Mouse (Mus musculus): ENCODE measurements around the gene Ephx3.

GRCm38 (mm10) chr17:32233174-32233573 is 43.8 kb upstream of the Ephx3 start:
- TF ChIP-seq ELF1 (IDR thresholded peaks at IDR 0.05; ENCODE audit: low read depth, low read length) (no peak), USF2 (IDR thresholded peaks at IDR 0.05; ENCODE audit: borderline replicate concordance in 1 of 2, insufficient read depth in 1 of 2, low read depth in 1 of 2, low read length in 2 of 2) (no peak), GATA1 (IDR thresholded peaks at IDR 0.05; ENCODE audit: low read depth, low read length) (no peak), POLR2A (IDR thresholded peaks at IDR 0.05; ENCODE audit: control insufficient read depth in 1 of 2, insufficient read depth in 1 of 2, low read depth in 1 of 2, low read length in 2 of 2, poor library complexity in 1 of 2) (no peak), TCF12 (IDR thresholded peaks at IDR 0.05; ENCODE audit: low read depth, low read length) (no peak), ZKSCAN1 (IDR thresholded peaks at IDR 0.05; ENCODE audit: low read depth, low read length) (no peak), ZC3H11A (IDR thresholded peaks at IDR 0.05; ENCODE audit: low read depth, low read length) (no peak), CTCF (IDR thresholded peaks at IDR 0.05 in 2 of 3, conservative IDR thresholded peaks at IDR 0.05 in 1 of 3; ENCODE audit: control insufficient read depth in 1 of 3, insufficient read depth in 1 of 3, low read depth in 2 of 3, low read length in 3 of 3, poor library complexity in 1 of 3, severe bottlenecking in 1 of 3) (no peak), USF1 (IDR thresholded peaks at IDR 0.05; ENCODE audit: low read depth, low read length) (no peak), MAX (IDR thresholded peaks at IDR 0.05; ENCODE audit: low read length) (no peak), MEF2A (IDR thresholded peaks at IDR 0.05; ENCODE audit: extremely low read depth, insufficient replicate concordance, low read depth, low read length, poor library complexity, severe bottlenecking) (no peak), MAFK (IDR thresholded peaks at IDR 0.05; ENCODE audit: borderline replicate concordance, low read depth, low read length) (no peak)

Data from MEL (cell line).